Mouse (Mus musculus): ENCODE measurements around the gene Pdss2. TPM values are rescaled to one million over a fixed set of nuclear protein-coding genes. Genes with fewer than 3 reads are reported as not detected.

Gene Pdss2
- polyA plus RNA-seq, 1 experiment from 2014 or later: 14.7 TPM

- H3K4me3 ChIP-seq: no peak overlapping the region
- no peak overlapping the region for H3K4me2 ChIP-seq
- no peak for ATAC-seq (ENCODE audit: insufficient number of reproducible peaks, insufficient read depth, low FRiP score, low TSS enrichment, low read depth)
- H3K27me3 ChIP-seq: no peaks in the 10 kb centered on the region
- no peak overlapping the region for H3K9ac ChIP-seq
- no peaks in the 10 kb centered on the region for H3K4me1 ChIP-seq
- 68% methylated on average over 10 of the region's 10 CpGs for WGBS
- H3K27ac ChIP-seq: no peak overlapping the region
- no peaks in the 10 kb centered on the region for H3K36me3 ChIP-seq
- no peaks in the 10 kb centered on the region for H3K9me3 ChIP-seq
These were observed 118.5 kb downstream of the Pdss2 start for GRCm38 (mm10) chr10:43339811-43340210.

GRCm38 (mm10) chr10:43349718-43350117 lies 128.4 kb downstream of the Pdss2 start:
- 70% methylated on average over 2 of the region's 2 CpGs for WGBS
- Histone ChIP-seq H3K4me1 (no peaks in the 10 kb centered on the region), H3K27me3 (no peaks in the 10 kb centered on the region), H3K4me2 (no peak overlapping the region), H3K9me3 (no peaks in the 10 kb centered on the region), H3K27ac (no peak overlapping the region), H3K9ac (no peak overlapping the region), H3K4me3 (no peak overlapping the region), H3K36me3 (0 out of 2 replicates have a peak, but pooled peaks cover 4% of the 10 kb centered on the region)
- ATAC-seq (ENCODE audit: insufficient number of reproducible peaks, insufficient read depth, low FRiP score, low TSS enrichment, low read depth): no peak

- no peaks in the 10 kb centered on the region for H3K4me1 ChIP-seq
- no peaks in the 10 kb centered on the region for H3K27me3 ChIP-seq
- ATAC-seq (ENCODE audit: insufficient number of reproducible peaks, insufficient read depth, low FRiP score, low TSS enrichment, low read depth): no peak
- H3K4me3 ChIP-seq: no peak overlapping the region
- no peak overlapping the region for H3K27ac ChIP-seq
- no peak overlapping the region for H3K9ac ChIP-seq
- WGBS: 62% methylated on average over 4 of the region's 4 CpGs
- no peaks in the 10 kb centered on the region for H3K9me3 ChIP-seq
- H3K4me2 ChIP-seq: no peak overlapping the region
- H3K36me3 ChIP-seq: no peaks in the 10 kb centered on the region
These were observed 136.6 kb downstream of the Pdss2 start for GRCm38 (mm10) chr10:43357884-43358283.

- Histone ChIP-seq H3K4me1 (no peaks in the 10 kb centered on the region), H3K4me2 (no peak overlapping the region), H3K9ac (no peak overlapping the region), H3K27ac (no peak overlapping the region), H3K9me3 (no peaks in the 10 kb centered on the region), H3K4me3 (no peak overlapping the region), H3K36me3 (no peaks in the 10 kb centered on the region), H3K27me3 (no peaks in the 10 kb centered on the region)
- ATAC-seq (ENCODE audit: insufficient number of reproducible peaks, insufficient read depth, low FRiP score, low TSS enrichment, low read depth): no peak
- WGBS: 95% methylated on average over 6 of the region's 6 CpGs
These were observed 141.7 kb downstream of the Pdss2 start for GRCm38 (mm10) chr10:43362947-43363346.

GRCm38 (mm10) chr10:43363431-43363851 lies 142.2 kb downstream of the Pdss2 start:
- Histone ChIP-seq H3K4me2 (no peak overlapping the region), H3K27me3 (no peaks in the 10 kb centered on the region), H3K27ac (no peak overlapping the region), H3K36me3 (no peaks in the 10 kb centered on the region), H3K9ac (no peak overlapping the region), H3K4me3 (no peak overlapping the region), H3K9me3 (no peaks in the 10 kb centered on the region), H3K4me1 (no peaks in the 10 kb centered on the region)
- WGBS: 87% methylated on average over 5 of the region's 5 CpGs
- no peak for ATAC-seq (ENCODE audit: insufficient number of reproducible peaks, insufficient read depth, low FRiP score, low TSS enrichment, low read depth)

- Histone ChIP-seq H3K27ac (no peak overlapping the region), H3K9me3 (no peaks in the 10 kb centered on the region), H3K4me3 (no peak overlapping the region), H3K9ac (no peak overlapping the region), H3K36me3 (no peaks in the 10 kb centered on the region), H3K4me2 (no peak overlapping the region), H3K27me3 (no peaks in the 10 kb centered on the region), H3K4me1 (no peaks in the 10 kb centered on the region)
- 86% methylated on average over 4 of the region's 4 CpGs for WGBS
- ATAC-seq (ENCODE audit: insufficient number of reproducible peaks, insufficient read depth, low FRiP score, low TSS enrichment, low read depth): no peak
These were observed 144.6 kb downstream of the Pdss2 start for GRCm38 (mm10) chr10:43365909-43366308.

- WGBS: 91% methylated on average over 5 of the region's 5 CpGs
- ATAC-seq (ENCODE audit: insufficient number of reproducible peaks, insufficient read depth, low FRiP score, low TSS enrichment, low read depth): no peak
- Histone ChIP-seq H3K4me2 (no peak overlapping the region), H3K27ac (no peak overlapping the region), H3K9me3 (no peaks in the 10 kb centered on the region), H3K27me3 (no peaks in the 10 kb centered on the region), H3K36me3 (no peaks in the 10 kb centered on the region), H3K4me1 (no peaks in the 10 kb centered on the region), H3K4me3 (no peak overlapping the region), H3K9ac (no peak overlapping the region)
These were observed 147.3 kb downstream of the Pdss2 start for GRCm38 (mm10) chr10:43368611-43369010.

GRCm38 (mm10) chr10:43372315-43372714 lies 151.0 kb downstream of the Pdss2 start:
- H3K4me3 ChIP-seq: no peak overlapping the region
- H3K4me2 ChIP-seq: no peak overlapping the region
- 69% methylated on average over 7 of the region's 7 CpGs for WGBS
- no peak for ATAC-seq (ENCODE audit: insufficient number of reproducible peaks, insufficient read depth, low FRiP score, low TSS enrichment, low read depth)
- no peaks in the 10 kb centered on the region for H3K27me3 ChIP-seq
- no peaks in the 10 kb centered on the region for H3K9me3 ChIP-seq
- H3K4me1 ChIP-seq: no peaks in the 10 kb centered on the region
- H3K36me3 ChIP-seq: no peaks in the 10 kb centered on the region
- H3K27ac ChIP-seq: no peak overlapping the region
- H3K9ac ChIP-seq: no peak overlapping the region

GRCm38 (mm10) chr10:43373035-43373434 lies 151.7 kb downstream of the Pdss2 start:
- H3K4me3 ChIP-seq: no peak overlapping the region
- no peaks in the 10 kb centered on the region for H3K27me3 ChIP-seq
- H3K9me3 ChIP-seq: no peaks in the 10 kb centered on the region
- ATAC-seq (ENCODE audit: insufficient number of reproducible peaks, insufficient read depth, low FRiP score, low TSS enrichment, low read depth): no peak
- H3K4me2 ChIP-seq: no peak overlapping the region
- no peaks in the 10 kb centered on the region for H3K4me1 ChIP-seq
- H3K9ac ChIP-seq: no peak overlapping the region
- H3K27ac ChIP-seq: no peak overlapping the region
- WGBS: 89% methylated on average over 9 of the region's 9 CpGs
- H3K36me3 ChIP-seq: no peaks in the 10 kb centered on the region

- Histone ChIP-seq H3K36me3 (no peaks in the 10 kb centered on the region), H3K27ac (no peak overlapping the region), H3K9ac (no peak overlapping the region), H3K27me3 (no peaks in the 10 kb centered on the region), H3K4me1 (no peaks in the 10 kb centered on the region), H3K4me2 (no peak overlapping the region), H3K4me3 (no peak overlapping the region), H3K9me3 (no peaks in the 10 kb centered on the region)
- no peak for ATAC-seq (ENCODE audit: insufficient number of reproducible peaks, insufficient read depth, low FRiP score, low TSS enrichment, low read depth)
- WGBS: 86% methylated on average over 12 of the region's 12 CpGs
These were observed 152.4 kb downstream of the Pdss2 start for GRCm38 (mm10) chr10:43373666-43374065.

- Histone ChIP-seq H3K27ac (no peak overlapping the region), H3K36me3 (no peaks in the 10 kb centered on the region), H3K4me1 (no peaks in the 10 kb centered on the region), H3K27me3 (no peaks in the 10 kb centered on the region), H3K9ac (no peak overlapping the region), H3K9me3 (no peaks in the 10 kb centered on the region), H3K4me2 (no peak overlapping the region), H3K4me3 (no peak overlapping the region)
- WGBS: 62% methylated on average over 4 of the region's 4 CpGs
- ATAC-seq (ENCODE audit: insufficient number of reproducible peaks, insufficient read depth, low FRiP score, low TSS enrichment, low read depth): no peak
These were observed 154.0 kb downstream of the Pdss2 start for GRCm38 (mm10) chr10:43375286-43375685.

- Histone ChIP-seq H3K36me3 (no peaks in the 10 kb centered on the region), H3K4me3 (no peak overlapping the region), H3K9me3 (no peaks in the 10 kb centered on the region), H3K4me2 (no peak overlapping the region), H3K27ac (no peak overlapping the region), H3K9ac (no peak overlapping the region), H3K4me1 (no peaks in the 10 kb centered on the region), H3K27me3 (no peaks in the 10 kb centered on the region)
- ATAC-seq (ENCODE audit: insufficient number of reproducible peaks, insufficient read depth, low FRiP score, low TSS enrichment, low read depth): no peak
- 87% methylated on average over 8 of the region's 8 CpGs for WGBS
These were observed 155.5 kb downstream of the Pdss2 start for GRCm38 (mm10) chr10:43376749-43377148.

- 43% methylated on average over 5 of the region's 5 CpGs for WGBS
- H3K4me2 ChIP-seq: no peak overlapping the region
- H3K9ac ChIP-seq: no peak overlapping the region
- H3K27ac ChIP-seq: no peak overlapping the region
- no peaks in the 10 kb centered on the region for H3K9me3 ChIP-seq
- H3K27me3 ChIP-seq: no peaks in the 10 kb centered on the region
- ATAC-seq (ENCODE audit: insufficient number of reproducible peaks, insufficient read depth, low FRiP score, low TSS enrichment, low read depth): no peak
- no peaks in the 10 kb centered on the region for H3K4me1 ChIP-seq
- no peak overlapping the region for H3K4me3 ChIP-seq
- no peaks in the 10 kb centered on the region for H3K36me3 ChIP-seq
These were observed 157.0 kb downstream of the Pdss2 start for GRCm38 (mm10) chr10:43378279-43378678.
